Mouse (Mus musculus): ENCODE data around the gene Lmod2.

DNA sequence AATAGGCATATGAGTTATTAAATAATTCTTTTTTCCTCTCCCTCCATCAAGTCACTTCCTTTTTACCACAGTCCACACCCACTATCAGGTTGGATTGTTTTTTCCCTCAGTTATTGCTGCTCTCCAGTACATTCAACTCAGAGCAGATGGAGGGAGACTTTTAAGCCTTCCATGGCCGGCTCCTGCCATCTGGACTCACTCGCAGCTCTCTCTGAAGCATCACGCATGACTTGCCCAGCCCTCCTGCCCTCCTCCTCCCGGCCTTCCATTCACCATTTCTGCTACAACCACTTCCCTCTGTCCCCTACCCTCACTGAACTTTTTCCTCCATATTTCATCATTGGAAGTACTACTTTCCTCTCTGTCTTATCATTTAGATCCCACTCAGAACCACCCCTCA lies 19.2 kb downstream of the Lmod2 start:
- TF ChIP-seq CTCF (IDR thresholded peaks at IDR 0.05; ENCODE audit: control insufficient read depth, insufficient read depth, low read length) (no peak), POLR2A (IDR thresholded peaks at IDR 0.05; ENCODE audit: borderline replicate concordance, control insufficient read depth, low read depth, low read length) (no peak)
